Mouse (Mus musculus): ENCODE measurements at regions not wholly inside any gene's neighbourhood (a gene's known extent, or its start where the extent isn't known, plus 50 kb on each side); places are given as distances from the start of the nearest gene placed in this dataset.

DNA sequence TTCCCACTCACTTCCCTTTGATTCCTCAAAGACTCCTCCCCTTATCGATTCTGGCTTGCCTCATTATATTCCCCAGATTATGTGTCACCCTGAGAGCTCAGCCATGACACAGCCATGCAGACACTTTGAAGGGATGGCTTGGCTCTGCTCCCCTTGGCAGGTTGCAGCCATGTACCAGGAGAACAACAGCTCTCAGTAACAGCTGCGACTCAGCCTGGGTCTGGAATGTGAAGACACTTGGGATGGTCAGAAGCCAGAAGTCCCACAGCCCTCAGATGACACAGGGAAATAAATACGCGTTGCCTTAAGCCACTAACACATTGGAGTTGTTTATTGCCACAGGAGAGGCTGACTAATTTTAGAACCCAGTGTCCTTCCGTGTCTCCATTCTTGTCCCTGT is 234.4 kb downstream of the Map2k6 start:
- Histone ChIP-seq H3K9me3 (ENCODE audit: low read length) (no peaks in the 10 kb centered on the region), H3K4me1 (ENCODE audit: insufficient read depth) (no peaks in the 10 kb centered on the region), H3K27ac (ENCODE audit: low read depth) (no peak overlapping the region), H3K27me3 (ENCODE audit: insufficient read depth, low read length) (no peaks in the 10 kb centered on the region), H3K4me2 (ENCODE audit: low read depth, low read length) (no peak overlapping the region), H3K9ac (replicated peaks) (no peak overlapping the region), H3K4me3 (ENCODE audit: low read depth, low read length) (no peak overlapping the region), H3K36me3 (replicated peaks; ENCODE audit: insufficient read depth, low read length) (no peaks in the 10 kb centered on the region)
- ATAC-seq (no peak), DNase-seq (no peak)
- TF ChIP-seq CTCF (IDR thresholded peaks at IDR 0.05; ENCODE audit: low read depth) (no peak), EP300 (IDR thresholded peaks at IDR 0.05; ENCODE audit: low read depth) (no peak)
- whole genome bisulfite sequencing (ENCODE audit: insufficient replicate concordance) = 68% methylated on average over 5 of the region's 5 CpGs

- ATAC-seq (no peak), DNase-seq (peak; percentile 17)
- no peaks in the 10 kb centered on the region for H3K4me1 ChIP-seq (ENCODE audit: insufficient read depth)
- WGBS (ENCODE audit: insufficient replicate concordance) = 22% methylated on average over 13 of the region's 13 CpGs
- no peaks in the 10 kb centered on the region for H3K9me3 ChIP-seq (ENCODE audit: low read length)
- no peak overlapping the region for H3K4me3 ChIP-seq (ENCODE audit: low read depth, low read length)
- no peak overlapping the region for H3K27ac ChIP-seq (ENCODE audit: low read depth)
- H3K36me3 ChIP-seq (replicated peaks; ENCODE audit: insufficient read depth, low read length) = no peaks in the 10 kb centered on the region
- TF ChIP-seq CTCF (IDR thresholded peaks at IDR 0.05; ENCODE audit: low read depth) (no peak), EP300 (IDR thresholded peaks at IDR 0.05; ENCODE audit: low read depth) (no peak)
- no peak overlapping the region for H3K9ac ChIP-seq (replicated peaks)
- no peaks in the 10 kb centered on the region for H3K27me3 ChIP-seq (ENCODE audit: insufficient read depth, low read length)
- H3K4me2 ChIP-seq (ENCODE audit: low read depth, low read length) = no peak overlapping the region
These were observed 243.6 kb downstream of the Map2k6 start for GRCm38 (mm10) chr11:110642485-110642884.

GRCm38 (mm10) chr11:110649575-110650210 is 250.8 kb downstream of the Map2k6 start:
- Histone ChIP-seq H3K27ac (ENCODE audit: low read depth) (no peak overlapping the region), H3K27me3 (ENCODE audit: insufficient read depth, low read length) (no peaks in the 10 kb centered on the region), H3K4me2 (ENCODE audit: low read depth, low read length) (no peak overlapping the region), H3K9ac (replicated peaks) (no peak overlapping the region), H3K4me3 (ENCODE audit: low read depth, low read length) (no peak overlapping the region), H3K36me3 (replicated peaks; ENCODE audit: insufficient read depth, low read length) (no peaks in the 10 kb centered on the region), H3K4me1 (ENCODE audit: insufficient read depth) (no peaks in the 10 kb centered on the region), H3K9me3 (ENCODE audit: low read length) (no peaks in the 10 kb centered on the region)
- DNase-seq (no peak), ATAC-seq (no peak)
- WGBS (ENCODE audit: insufficient replicate concordance) = 71% methylated on average over 7 of the region's 7 CpGs
- TF ChIP-seq CTCF (IDR thresholded peaks at IDR 0.05; ENCODE audit: low read depth) = no peak

GRCm38 (mm10) chr11:110652068-110652467 is 253.1 kb downstream of the Map2k6 start:
- Histone ChIP-seq H3K9ac (replicated peaks) (no peak overlapping the region), H3K9me3 (ENCODE audit: low read length) (no peaks in the 10 kb centered on the region), H3K4me1 (ENCODE audit: insufficient read depth) (no peaks in the 10 kb centered on the region), H3K4me2 (ENCODE audit: low read depth, low read length) (no peak overlapping the region), H3K4me3 (ENCODE audit: low read depth, low read length) (no peak overlapping the region), H3K27ac (ENCODE audit: low read depth) (no peak overlapping the region), H3K36me3 (replicated peaks; ENCODE audit: insufficient read depth, low read length) (no peaks in the 10 kb centered on the region), H3K27me3 (ENCODE audit: insufficient read depth, low read length) (no peaks in the 10 kb centered on the region)
- TF ChIP-seq CTCF (IDR thresholded peaks at IDR 0.05; ENCODE audit: low read depth) = no peak
- no peak for TF ChIP-seq EP300 (IDR thresholded peaks at IDR 0.05; ENCODE audit: low read depth)
- 56% methylated on average over 3 of the region's 3 CpGs for WGBS (ENCODE audit: insufficient replicate concordance)
- DNase-seq (no peak), ATAC-seq (no peak)

- no peak overlapping the region for H3K27ac ChIP-seq (ENCODE audit: low read depth)
- no peak overlapping the region for H3K9ac ChIP-seq (replicated peaks)
- H3K4me1 ChIP-seq (ENCODE audit: insufficient read depth) = no peaks in the 10 kb centered on the region
- TF ChIP-seq CTCF (IDR thresholded peaks at IDR 0.05; ENCODE audit: low read depth) (no peak), EP300 (IDR thresholded peaks at IDR 0.05; ENCODE audit: low read depth) (no peak)
- H3K27me3 ChIP-seq (ENCODE audit: insufficient read depth, low read length) = no peaks in the 10 kb centered on the region
- no peaks in the 10 kb centered on the region for H3K9me3 ChIP-seq (ENCODE audit: low read length)
- DNase-seq (no peak), ATAC-seq (no peak)
- H3K4me2 ChIP-seq (ENCODE audit: low read depth, low read length) = no peak overlapping the region
- H3K4me3 ChIP-seq (ENCODE audit: low read depth, low read length) = no peak overlapping the region
- no peaks in the 10 kb centered on the region for H3K36me3 ChIP-seq (replicated peaks; ENCODE audit: insufficient read depth, low read length)
- 76% methylated on average over 11 of the region's 11 CpGs for WGBS (ENCODE audit: insufficient replicate concordance)
These were observed 257.7 kb downstream of the Map2k6 start for GRCm38 (mm10) chr11:110656524-110657156.

DNA sequence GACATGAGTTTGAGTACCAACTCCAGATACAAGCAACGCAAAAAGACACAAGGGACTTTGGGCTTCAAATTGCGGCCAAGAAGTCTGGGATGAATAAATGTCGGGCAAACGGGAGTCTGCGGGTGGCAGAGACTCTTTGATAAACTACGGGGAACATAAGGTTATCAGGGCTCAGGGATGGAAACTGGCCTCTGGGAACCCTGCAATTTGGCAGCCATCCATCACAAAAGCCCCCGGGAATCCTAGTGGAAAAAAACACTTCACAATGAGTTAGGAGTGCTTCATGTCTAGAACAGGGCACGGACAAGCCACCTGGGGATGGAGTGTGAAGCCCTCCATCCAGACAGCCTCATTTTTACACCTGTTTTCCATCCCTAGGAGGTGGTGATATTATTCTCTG is 258.9 kb downstream of the Map2k6 start:
- H3K36me3 ChIP-seq (replicated peaks; ENCODE audit: insufficient read depth, low read length) = no peaks in the 10 kb centered on the region
- ATAC-seq (no peak), DNase-seq (no peak)
- WGBS (ENCODE audit: insufficient replicate concordance) = 70% methylated on average over 8 of the region's 8 CpGs
- no peak overlapping the region for H3K4me3 ChIP-seq (ENCODE audit: low read depth, low read length)
- H3K9me3 ChIP-seq (ENCODE audit: low read length) = no peaks in the 10 kb centered on the region
- H3K27ac ChIP-seq (ENCODE audit: low read depth) = no peak overlapping the region
- H3K27me3 ChIP-seq (ENCODE audit: insufficient read depth, low read length) = no peaks in the 10 kb centered on the region
- TF ChIP-seq EP300 (IDR thresholded peaks at IDR 0.05; ENCODE audit: low read depth) = no peak
- no peak for TF ChIP-seq CTCF (IDR thresholded peaks at IDR 0.05; ENCODE audit: low read depth)
- H3K4me2 ChIP-seq (ENCODE audit: low read depth, low read length) = no peak overlapping the region
- no peaks in the 10 kb centered on the region for H3K4me1 ChIP-seq (ENCODE audit: insufficient read depth)
- no peak overlapping the region for H3K9ac ChIP-seq (replicated peaks)

All from liver, postnatal 0 days (tissue).